Mouse (Mus musculus): Measurements from ENCODE around the gene Trpc4ap.

- TF ChIP-seq CTCF (IDR thresholded peaks at IDR 0.05; ENCODE audit: low read depth) (peak; percentile 93), EP300 (optimal IDR thresholded peaks at IDR 0.05) (no peak)
These were observed 65.0 kb downstream of the Trpc4ap start for GRCm38 (mm10) chr2:155627030-155627738.

Measured in stomach, postnatal 0 days (tissue).